Mouse (Mus musculus) olfactory bulb, adult 2 months (tissue): ENCODE measurements around the gene Lta. TPM values are rescaled to one million over a fixed set of nuclear protein-coding genes. Genes with fewer than 3 reads are reported as not detected.

Source experiments
- H3K27ac ChIP-seq: fragments of 200-500 bp; 2 replicates; pipeline ENCODE4 v1.5.1; 2012; ENCODE audit warnings: low read depth, low read length; ENCODE audit not compliant: insufficient read depth
- H3K4me1 ChIP-seq: fragments of 200-500 bp; 2 replicates; pipeline ENCODE4 v1.6.1; 2012; ENCODE audit warnings: low read length; ENCODE audit not compliant: control insufficient read depth, insufficient read depth
- H3K4me3 ChIP-seq: fragments of 200-500 bp; 2 replicates; pipeline ENCODE4 v1.5.1; 2012; ENCODE audit warnings: mild to moderate bottlenecking, low read depth, low read length, moderate library complexity; ENCODE audit not compliant: insufficient read depth
- CTCF ChIP-seq: fragments of 200-500 bp; IDR thresholded peaks from 2 replicates; pipeline ENCODE4 v1.5.1; 2012; ENCODE audit warnings: low read depth, mild to moderate bottlenecking, low read length, moderate library complexity; ENCODE audit not compliant: insufficient read depth
- POLR2A ChIP-seq: fragments of 200-500 bp; IDR thresholded peaks from 2 replicates; pipeline ENCODE4 v1.6.1; 2012; ENCODE audit warnings: mild to moderate bottlenecking, low read depth, low read length, moderate library complexity; ENCODE audit not compliant: insufficient read depth
- WGBS: fragments of 180-500 bp; shearing (Covaris S2); methylation state at CpG from one replicate; pipeline ENCODE4 v1.1.7; 2018; 5-methylcytosine and 5-hydroxymethylcytosine counted together
- polyA plus RNA-seq: library from polyadenylated mRNA; stranded (reverse); fragments of >200 nt; gene quantifications from 2 replicates; pipeline ENCODE4 v1.2.4, GENCODE M21; 2012; ENCODE audit warnings: low replicate concordance; ENCODE audit not compliant: missing spikeins, insufficient read depth, insufficient read length

Lta gene
- polyA plus RNA-seq = not detected in 2 replicates

DNA sequence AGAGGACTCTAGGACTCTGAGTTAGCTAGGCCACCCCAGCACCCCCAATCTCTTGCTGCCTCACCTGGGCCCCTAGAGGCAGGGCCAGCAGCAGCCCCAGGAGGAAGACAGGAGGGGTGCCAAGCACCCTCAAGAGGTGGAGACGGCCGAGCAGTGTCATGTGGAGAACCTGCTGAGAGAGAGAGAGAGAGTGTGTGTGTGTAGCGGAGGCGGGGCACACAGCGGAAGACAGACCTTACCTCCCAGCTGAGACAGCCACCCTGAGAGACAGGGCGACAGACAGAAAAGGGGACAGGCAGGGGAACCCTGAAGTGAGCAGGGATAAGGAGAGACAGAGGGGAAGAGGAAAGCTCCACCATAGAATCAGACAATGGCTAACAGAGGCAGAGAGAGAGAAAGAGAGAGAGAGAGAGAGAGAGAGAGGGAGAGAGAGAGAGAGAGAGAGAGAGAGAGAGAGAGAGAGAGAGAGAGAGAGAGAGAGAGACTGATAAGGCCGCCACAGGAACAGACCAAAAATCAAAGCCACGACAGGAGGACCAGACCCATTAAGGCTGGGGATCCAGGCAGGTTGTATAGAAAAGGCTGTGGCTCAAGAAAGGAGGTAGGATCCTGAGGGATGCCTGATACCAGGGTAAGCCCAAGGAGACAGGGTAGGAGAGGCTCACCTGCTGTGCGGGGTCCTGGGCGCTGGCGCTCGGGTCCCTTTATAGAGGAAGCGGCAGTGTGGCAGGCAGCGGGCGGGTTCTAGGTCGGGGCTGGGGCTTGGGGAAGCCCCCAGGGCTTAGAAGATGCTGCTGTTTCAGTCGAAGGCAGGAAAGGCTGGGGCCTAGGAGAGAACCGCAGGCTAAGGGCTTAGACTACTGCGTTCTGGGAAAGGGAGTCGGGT is at the start of gene Lta:
Lta (minus strand) TSS at position 858 of the 886 bp plus-strand sequence.
- TF ChIP-seq POLR2A (no peak), CTCF (no peak)
- WGBS = 52% methylated on average over 20 of the region's 20 CpGs
- no peak within 1 kb of the TSS for H3K4me3 ChIP-seq
- 0 out of 2 replicates have a peak, but pooled peaks cover 7% of the 10 kb centered on the region for H3K4me1 ChIP-seq
- no peak within 1 kb of the TSS for H3K27ac ChIP-seq

DNA sequence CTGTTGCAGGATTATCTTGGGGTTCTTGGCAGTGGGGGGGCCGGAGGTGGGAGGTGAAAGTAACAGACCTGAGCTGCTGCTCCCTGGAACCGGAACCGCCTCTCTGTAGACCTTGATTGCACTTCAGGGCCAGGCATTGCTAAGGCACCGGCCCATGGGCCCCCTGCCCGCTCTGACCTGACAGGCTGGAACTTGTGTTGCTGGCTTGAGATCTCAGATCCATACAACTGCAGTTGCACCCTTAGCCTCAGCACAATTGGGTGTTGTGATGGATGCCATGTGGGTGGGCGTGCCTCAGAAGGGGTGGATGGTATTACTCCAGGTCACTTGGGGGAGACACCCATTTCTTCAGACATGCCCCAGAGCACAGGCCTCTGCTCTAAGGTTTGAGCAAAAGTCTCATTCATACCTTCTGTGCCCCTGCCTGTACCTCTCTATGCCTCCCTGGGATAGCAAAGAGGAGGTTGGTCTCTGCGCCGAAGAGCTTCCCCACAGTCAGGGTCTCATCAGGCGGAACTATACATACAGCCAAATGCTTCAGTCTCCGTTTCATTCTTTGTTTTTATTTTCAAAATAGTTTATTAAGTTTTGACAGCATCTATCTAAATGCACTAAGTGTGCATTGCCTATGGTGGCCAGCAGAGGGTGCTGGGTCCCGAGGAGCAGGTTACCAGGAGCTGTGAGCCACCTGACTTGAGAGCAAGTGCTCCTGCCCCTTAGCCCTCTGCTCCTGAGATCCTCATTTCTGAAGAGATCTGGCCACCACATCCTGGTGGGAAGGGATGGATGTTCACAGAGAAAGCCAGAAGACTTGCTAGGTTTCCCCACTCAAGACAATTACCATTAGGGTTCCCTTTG is 49.3 kb upstream of the Lta start:
- TF ChIP-seq CTCF = peak; percentile 45; the same call in 1 of the 2 replicates
- no peak for TF ChIP-seq POLR2A
- Histone ChIP-seq H3K27ac (no peak overlapping the region), H3K4me1 (0 out of 2 replicates have a peak, but pooled peaks cover 2% of the 10 kb centered on the region), H3K4me3 (no peak overlapping the region)
- WGBS = 57% methylated on average over 11 of the region's 11 CpGs

DNA sequence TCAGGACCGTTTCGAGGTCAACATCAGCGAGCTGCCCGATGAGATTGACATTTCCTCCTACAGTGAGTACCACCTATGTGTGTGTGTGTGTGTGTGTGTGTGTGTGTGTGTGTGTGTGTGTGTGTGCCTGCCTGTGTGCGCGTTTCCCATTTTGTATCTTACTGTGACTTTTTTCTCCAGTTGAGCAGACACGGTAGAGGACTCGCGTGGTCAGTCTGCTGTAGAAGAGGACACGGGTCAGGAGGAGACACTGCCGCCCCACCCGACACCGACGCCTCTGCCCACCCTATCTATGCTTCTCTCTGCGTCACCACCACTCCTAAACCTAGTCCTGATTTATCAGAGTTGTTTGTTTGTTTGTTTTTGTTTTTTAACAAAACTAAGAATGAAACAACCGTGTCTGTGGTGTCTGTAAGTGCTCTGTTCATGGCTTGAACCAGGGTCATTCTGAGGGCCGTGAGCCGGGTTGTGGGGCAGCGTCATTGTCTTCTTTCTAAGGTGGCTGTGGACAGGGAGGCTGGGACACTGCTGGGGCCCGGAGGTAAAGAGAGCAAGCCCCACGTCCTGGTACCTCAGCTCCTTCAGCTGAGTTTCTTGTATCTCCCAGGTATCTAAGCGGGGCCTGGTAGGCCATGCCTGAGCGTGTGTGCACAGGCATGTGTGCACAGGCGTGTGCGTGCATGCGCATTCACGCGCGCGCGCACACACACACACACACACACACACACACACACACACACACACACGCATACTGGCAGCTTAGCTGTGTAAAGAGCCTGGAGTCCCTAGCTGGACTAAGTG is 48.3 kb upstream of the Lta start:
- H3K27ac ChIP-seq = no peak overlapping the region
- WGBS = 78% methylated on average over 32 of the region's 32 CpGs
- TF ChIP-seq POLR2A (no peak), CTCF (no peak)

DNA sequence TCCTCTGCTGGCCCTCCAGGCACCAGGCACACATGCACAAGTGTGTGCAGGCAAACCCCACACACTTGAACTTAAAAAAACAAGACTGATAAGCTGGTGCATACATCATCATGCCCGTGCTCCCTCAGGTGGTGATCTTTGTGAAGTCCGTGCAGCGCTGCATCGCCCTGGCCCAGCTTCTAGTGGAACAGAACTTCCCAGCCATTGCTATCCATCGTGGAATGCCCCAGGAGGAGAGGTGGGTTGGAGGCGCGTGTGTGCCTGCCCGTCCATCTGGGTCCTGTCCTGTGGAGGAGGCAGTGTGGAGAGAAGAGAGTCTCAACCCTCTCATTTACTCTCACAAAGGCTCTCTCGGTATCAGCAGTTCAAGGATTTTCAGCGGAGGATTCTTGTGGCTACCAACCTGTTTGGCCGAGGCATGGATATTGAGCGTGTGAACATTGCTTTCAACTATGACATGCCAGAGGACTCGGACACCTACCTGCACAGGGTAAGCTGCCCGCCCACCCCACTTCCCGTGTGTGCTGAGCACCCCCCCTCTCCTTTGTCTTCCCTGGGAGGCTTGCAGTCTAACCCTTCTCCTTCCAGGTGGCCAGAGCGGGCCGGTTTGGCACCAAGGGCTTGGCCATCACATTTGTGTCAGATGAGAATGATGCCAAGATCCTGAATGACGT is 47.6 kb upstream of the Lta start:
- Histone ChIP-seq H3K4me1 (0 out of 2 replicates have a peak, but pooled peaks cover 2% of the 10 kb centered on the region), H3K4me3 (no peak overlapping the region), H3K27ac (no peak overlapping the region)
- TF ChIP-seq CTCF (no peak), POLR2A (no peak)
- WGBS = 64% methylated on average over 18 of the region's 18 CpGs

More for the DNA sequence above, 48.3 kb upstream of the Lta start:
- 0 out of 2 replicates have a peak, but pooled peaks cover 2% of the 10 kb centered on the region for H3K4me1 ChIP-seq
- H3K4me3 ChIP-seq = no peak overlapping the region

DNA sequence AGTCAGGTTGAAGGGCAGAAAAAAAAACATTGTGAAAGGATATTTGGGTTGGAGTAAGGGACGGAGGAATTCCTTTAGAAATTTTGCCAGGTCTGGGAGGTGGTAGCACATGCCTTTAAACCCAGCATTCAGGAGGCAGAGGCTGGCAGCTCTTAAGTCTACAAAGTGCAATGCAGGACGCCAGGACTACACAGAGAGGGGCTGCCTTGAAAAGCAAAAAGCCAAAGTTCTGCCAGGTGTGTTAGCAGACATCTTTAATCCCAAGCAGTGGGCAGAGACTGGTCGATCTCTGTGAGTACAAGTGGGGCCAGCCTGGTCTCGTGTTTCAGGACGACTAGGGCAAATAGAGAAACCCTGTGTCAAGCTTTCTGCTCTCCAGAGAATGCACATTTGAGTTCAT is 46.8 kb upstream of the Lta start:
- Histone ChIP-seq H3K4me3 (no peak overlapping the region), H3K27ac (no peak overlapping the region), H3K4me1 (0 out of 2 replicates have a peak, but pooled peaks cover 4% of the 10 kb centered on the region)
- WGBS = 68% methylated on average over 5 of the region's 5 CpGs
- no peak for TF ChIP-seq CTCF
- no peak for TF ChIP-seq POLR2A

DNA sequence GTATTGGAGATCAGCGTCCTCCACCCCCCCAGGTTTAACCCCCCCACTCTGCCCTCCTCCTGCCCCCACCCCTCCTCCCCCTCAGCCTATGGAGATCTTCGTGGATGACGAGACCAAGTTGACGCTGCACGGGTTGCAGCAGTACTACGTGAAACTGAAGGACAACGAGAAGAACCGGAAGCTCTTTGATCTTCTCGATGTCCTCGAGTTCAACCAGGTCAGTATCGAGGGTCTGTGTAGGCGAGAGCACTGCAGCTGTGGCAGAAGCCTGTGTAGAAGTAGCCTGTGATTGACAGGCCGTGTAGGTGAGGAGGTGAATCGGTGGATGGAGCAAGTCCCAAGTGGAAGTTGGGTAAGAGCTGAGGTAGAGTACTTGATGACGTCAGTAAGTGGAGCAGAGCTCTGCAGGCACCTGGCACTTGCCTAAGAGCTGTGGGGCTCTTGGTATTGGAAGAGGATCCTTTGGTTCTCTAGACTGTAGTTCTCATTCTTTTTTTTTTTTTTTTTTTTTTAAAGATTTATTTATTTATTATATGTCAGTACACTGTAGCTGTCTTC is 46.1 kb upstream of the Lta start:
- no peak for TF ChIP-seq POLR2A
- no peak for TF ChIP-seq CTCF
- WGBS = 74% methylated on average over 15 of the region's 15 CpGs
- Histone ChIP-seq H3K4me1 (peaks cover 11% of the 10 kb centered on the region), H3K27ac (no peak overlapping the region), H3K4me3 (no peak overlapping the region)

DNA sequence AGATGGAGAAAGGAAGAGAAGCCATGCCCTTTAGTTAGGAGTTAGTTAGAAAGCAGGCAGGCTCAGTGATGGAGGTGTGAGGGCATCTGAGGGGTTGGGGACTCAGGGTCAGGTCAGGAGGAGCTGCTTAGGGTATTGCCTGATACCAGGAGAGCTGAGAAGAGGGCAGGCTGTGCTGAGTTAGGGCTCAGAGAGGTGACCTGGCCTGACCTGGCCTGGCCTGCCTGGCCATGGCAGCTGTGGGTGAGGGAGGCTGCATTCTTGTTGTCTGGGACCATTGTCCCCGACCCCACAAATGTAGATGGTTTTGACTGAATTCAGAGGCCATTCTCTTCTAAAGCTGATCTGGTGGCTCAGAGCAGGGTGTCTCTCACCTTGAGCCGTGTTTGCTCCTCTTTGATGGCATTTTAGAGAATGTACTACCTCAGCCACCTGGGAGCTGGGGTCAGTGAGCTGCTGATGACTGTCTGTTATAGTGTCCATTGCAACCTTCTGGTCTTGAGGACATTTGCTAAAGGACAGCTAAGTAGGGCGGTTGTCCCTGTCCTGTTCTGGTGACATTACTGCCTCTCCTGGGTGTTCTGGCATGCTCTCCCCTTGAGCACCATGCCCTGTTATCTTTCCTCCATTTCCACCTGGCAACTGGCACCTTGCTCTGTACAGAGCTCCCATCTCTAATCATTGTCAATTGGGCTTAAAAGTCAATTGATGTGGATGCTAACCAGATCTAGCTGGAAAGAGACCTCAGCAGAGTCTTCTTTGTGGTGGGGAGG is 45.4 kb upstream of the Lta start:
- H3K4me3 ChIP-seq = no peak overlapping the region
- no peak overlapping the region for H3K27ac ChIP-seq
- peaks cover 14% of the 10 kb centered on the region for H3K4me1 ChIP-seq
- TF ChIP-seq POLR2A = no peak
- TF ChIP-seq CTCF = no peak
- 87% methylated on average over 3 of the region's 3 CpGs for WGBS
